Mouse (Mus musculus) gastrocnemius, postnatal 14 days (tissue): ENCODE data around the gene Aox2. TPM values are rescaled to one million over a fixed set of nuclear protein-coding genes. Genes with fewer than 3 reads are reported as not detected.
A peak's percentile ranks its signal among the peaks of the same experiment; 100 is the strongest.

Source experiments
- DNase-seq: peaks from one replicate; pipeline ENCODE4 v3.0.0; 2021; ENCODE audit warnings: mixed read lengths
- intact Hi-C: fragments of 180-260 bp; cut with DNase I; formaldehyde crosslinking; loops from one replicate; pipeline ENCODE4 v1.15.1; 2025; ENCODE audit warnings: low total_unique reads
- long read RNA-seq, 2 experiments: library from polyadenylated mRNA; stranded (forward); transcript quantifications; one replicate each; pipeline ENCODE4 v2.0.0; 2021
- total RNA-seq, 2 experiments: library from RNA; stranded (reverse); gene quantifications; 2 replicates each; pipeline ENCODE4 v1.2.3; 2021

Gene Aox2
- total RNA-seq = under 1 TPM; 0.08 to 0.13 TPM
- long read RNA-seq, experiment 1 = 0 reads
- long read RNA-seq, experiment 2 = 0 reads

DNA sequence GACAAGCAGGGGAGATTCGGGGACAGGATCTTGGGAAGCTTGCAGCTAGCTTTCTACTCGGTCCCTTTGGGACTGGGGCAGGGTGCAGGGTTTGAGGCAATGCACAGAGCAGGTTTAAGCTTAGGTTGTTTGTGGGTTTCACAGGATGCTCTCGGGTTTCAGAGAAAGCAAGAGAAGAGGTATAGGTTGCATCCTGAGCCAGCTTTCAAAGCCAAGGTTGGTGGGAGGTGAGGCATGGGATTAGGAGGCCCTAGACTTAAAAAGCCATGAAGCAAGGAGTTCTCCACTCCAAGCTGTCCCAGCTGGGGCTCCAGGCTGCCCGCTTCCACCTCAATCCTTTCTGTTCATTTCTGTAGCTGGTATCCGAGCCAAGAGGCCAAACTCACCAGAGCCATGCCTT lies at the start of gene Aox2:
Aox2 (plus strand) TSS at position 301 of the 400 bp plus-strand sequence.
- DNase-seq = no peak
- intact Hi-C loops = no loop called here

DNA sequence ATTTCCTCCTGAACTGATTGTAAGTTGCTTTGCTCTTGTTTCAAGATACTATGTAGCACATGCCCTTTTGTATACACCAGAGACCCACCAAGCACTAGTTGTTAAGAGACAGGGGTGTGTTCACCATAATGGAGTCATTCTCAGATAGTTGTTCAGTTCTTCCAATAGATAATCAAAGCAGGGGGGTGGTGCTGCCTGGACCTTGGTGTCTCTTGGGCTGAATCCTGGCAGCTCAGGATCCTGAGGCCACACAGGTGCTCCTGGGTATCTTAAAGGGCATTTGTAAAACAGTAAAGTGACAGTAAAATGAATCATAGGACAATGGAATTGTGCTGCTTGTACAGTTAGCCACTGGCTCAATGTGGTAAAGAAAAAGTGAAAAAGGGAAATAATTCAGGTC lies 49.2 kb upstream of the Aox2 start:
- no peak for DNase-seq
- intact Hi-C loops = no loop called here

GRCm38 (mm10) chr1:58229774-58230173 lies 48.4 kb upstream of the Aox2 start:
- no peak for DNase-seq
- intact Hi-C loops = no loop called here

- intact Hi-C loops = no loop called here
- no peak for DNase-seq
These were observed 47.6 kb upstream of the Aox2 start for GRCm38 (mm10) chr1:58230542-58230941.

GRCm38 (mm10) chr1:58235405-58235804 lies 42.7 kb upstream of the Aox2 start:
- intact Hi-C loops = no loop called here
- no peak for DNase-seq

DNA sequence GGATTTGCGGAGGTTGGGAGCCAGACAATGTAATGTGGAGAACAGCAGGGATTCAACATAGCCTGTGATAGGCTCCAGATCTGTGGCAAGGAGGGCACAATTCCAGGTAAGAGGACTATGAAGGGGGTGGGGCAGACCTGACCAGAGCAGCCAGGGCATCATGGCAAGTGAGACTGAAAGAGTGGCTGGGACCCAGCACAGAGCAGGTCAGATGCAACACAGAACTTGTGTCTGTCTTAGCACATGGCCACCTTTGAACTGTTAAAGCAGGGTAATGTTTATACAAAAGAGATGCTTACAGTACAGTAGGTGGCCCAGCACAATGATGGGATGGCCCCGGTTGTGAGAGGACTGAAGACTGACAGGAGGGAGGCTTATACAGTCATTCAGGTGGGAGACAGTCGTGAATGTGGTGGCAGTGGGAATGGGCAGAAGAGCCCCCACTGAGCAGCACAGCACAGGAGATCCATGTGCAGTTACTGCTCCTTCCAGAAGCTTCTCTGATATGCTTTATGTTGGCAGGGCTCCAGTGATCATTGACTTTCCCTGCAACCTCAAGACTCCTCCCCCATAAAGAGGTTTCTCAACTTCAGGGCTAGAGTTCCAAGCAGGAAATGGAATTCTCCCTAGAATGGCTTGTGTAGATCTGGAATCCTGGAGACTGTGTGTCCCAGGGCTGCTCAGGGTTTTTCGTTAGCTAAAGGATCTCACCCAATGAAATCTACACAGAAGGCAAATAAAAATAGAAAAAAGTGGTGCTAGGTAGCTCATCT lies 40.4 kb upstream of the Aox2 start:
- intact Hi-C loops = no loop called here
- DNase-seq = no peak

DNA sequence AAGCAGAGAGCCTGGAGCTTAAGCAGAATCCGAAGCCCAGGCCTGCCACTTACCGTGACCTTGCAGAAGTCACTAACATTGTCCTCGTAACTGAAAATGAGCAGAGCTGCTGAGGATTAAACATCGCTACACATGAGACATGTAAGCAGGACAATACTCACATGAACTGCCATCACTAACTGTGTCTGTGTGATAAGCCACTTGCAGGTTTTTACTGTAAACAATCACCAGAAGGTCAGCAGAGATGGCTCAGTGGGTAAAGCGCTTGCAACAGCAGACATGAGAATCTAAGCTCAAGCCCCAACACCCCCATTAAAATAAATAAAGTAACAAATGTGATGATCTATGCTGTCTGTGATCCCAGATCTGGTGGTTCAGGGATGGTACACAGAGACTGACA lies 39.7 kb upstream of the Aox2 start:
- intact Hi-C loops = no loop called here
- DNase-seq = no peak

DNA sequence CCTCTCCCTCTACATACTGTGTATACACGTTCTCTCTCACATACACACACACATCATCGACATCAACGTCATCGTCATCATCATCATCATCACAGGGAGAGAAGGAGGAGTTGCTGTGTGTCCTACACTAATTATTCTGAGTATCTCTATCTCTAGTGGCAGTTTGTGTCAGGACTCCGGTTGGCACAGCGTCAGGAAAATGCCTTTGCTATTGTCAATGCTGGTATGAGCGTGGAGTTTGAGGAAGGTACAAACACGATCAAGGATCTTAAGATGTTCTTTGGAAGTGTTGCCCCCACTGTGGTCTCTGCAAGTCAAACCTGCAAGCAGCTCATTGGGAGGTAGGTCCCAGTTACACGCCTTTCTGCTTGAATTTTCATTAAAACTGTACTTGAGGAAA lies 39.2 kb upstream of the Aox2 start:
- no peak for DNase-seq
- intact Hi-C loops = no loop called here

DNA sequence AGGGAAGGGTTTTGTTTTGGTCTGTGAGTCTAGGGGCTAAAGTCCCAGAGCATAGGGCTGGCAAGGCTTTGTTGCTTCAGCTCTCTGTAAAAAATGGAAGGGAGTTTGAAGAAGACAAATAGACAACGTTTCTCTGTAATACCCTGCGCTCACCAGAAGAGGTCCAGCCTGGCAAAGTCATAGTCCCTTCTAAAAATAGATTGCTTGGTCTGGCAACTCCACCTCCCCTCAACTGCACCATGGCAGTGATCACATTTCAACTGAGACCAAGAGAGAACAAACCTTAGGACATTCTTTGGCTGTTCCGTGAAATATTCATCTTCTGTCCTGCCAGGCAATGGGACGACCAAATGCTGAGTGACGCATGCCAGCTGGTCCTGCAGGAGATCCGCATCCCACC lies 37.8 kb upstream of the Aox2 start:
- intact Hi-C loops = no loop called here
- peak; percentile 12 for DNase-seq

DNA sequence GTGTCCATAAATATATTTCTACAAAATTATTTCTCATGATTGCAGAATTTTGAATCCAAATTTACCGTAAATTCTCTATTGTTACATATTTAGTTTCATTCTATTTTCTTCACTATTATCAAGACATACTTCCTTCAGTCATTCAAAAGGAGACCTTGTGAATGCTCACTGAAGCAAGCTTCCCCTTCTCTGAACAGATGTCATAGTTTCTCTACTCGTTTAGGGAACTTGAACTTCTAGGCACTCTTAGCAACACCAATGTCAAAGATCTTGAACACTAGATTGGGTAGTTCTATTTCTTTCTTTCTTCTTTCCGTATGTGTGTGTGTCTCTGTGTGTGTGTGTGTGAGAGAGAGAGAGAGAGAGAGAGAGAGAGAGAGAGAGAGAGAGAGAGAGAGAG lies 33.6 kb upstream of the Aox2 start:
- DNase-seq = no peak
- intact Hi-C loops = no loop called here

DNA sequence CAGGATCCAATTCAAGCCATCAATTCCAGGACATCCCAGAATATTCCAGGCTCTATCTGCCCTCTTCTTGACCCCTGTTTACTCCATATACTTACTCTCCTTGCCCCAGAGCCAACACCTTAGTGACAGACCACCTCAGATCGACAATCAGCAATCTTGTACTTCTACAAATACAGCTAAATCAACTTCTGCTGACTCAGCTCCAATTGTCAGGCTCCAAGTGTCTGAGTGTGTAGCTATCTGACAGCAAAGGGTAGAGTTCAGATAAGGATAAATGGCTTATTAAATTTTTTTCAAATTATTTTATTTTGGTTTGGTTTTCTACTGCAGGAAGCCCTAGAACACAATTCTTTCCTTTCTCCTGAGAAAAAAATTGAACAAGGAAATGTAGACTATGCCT lies 29.6 kb upstream of the Aox2 start:
- no peak for DNase-seq
- intact Hi-C loops = no loop called here

GRCm38 (mm10) chr1:58253466-58253865 lies 24.7 kb upstream of the Aox2 start:
- intact Hi-C loops = no loop called here
- no peak for DNase-seq

DNA sequence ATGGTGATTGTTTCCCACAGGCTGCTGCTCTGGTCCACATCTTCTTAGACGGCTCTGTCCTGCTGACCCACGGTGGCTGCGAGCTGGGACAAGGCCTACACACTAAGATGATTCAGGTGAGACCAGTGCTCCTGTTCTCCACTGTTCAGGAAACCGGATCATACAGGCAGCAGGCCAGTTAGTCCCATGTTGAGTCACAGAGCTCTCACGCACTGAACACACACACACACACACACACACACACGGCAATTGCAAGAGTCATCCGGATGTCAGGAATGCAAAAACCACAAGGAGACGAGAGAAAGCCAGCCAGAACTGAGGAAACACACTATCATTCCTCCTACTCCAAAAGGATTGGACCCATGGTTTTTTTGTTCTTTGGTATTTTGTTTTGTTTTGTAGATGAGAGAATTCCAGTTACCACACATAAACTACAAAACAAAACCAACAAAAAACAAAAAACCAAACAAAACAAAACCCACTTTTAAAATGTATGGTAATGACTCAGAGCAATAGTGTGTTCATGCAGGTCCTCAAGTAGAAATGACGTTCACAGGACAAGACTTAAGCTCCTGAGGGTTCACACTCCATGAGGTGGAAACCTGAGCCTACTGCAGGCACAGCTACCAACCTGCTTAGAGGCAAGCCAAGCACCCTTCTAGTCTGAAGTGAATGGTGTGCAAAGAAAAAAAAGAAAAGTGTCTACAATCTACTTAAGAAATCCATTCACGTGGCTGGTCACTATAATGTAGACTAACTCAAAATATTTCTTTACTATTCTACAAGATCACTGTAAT lies 20.7 kb upstream of the Aox2 start:
- DNase-seq = no peak
- intact Hi-C loops = no loop called here

DNA sequence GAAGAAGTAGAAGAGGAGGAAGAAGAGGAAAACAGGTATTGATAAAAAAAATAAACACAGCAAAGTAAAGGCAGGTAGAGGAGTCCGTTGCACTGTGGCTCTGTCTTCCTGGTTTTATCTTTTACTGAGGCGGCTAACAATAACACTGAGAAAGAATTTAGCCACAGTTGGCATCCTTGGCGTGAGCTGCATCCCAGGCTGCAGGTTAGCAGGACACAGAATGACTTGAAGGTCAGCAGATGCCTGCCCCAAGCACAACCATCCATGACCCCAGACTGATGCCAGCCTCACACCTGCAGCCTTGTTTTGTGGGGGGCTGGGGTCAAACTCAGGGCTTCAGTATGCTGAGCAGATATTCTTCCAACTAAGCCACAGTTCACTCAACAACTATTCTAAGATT lies 17.8 kb upstream of the Aox2 start:
- DNase-seq = no peak
- intact Hi-C loops = loop anchor here (10.0 kb wide), 1 partner anchor 106 kb away; no protein-coding TSS in a partner anchor

- intact Hi-C loops = loop anchor here (10.0 kb wide), 1 partner anchor 113 kb away; no protein-coding TSS in a partner anchor
These were observed 9.9 kb upstream of the Aox2 start for GRCm38 (mm10) chr1:58268231-58268630.

GRCm38 (mm10) chr1:58270807-58271569 lies 7.1 kb upstream of the Aox2 start:
- DNase-seq = peak; percentile 33
- intact Hi-C loops = no loop called here

More at GRCm38 (mm10) chr1:58268231-58268630, 9.9 kb upstream of the Aox2 start:
- DNase-seq = no peak

DNA sequence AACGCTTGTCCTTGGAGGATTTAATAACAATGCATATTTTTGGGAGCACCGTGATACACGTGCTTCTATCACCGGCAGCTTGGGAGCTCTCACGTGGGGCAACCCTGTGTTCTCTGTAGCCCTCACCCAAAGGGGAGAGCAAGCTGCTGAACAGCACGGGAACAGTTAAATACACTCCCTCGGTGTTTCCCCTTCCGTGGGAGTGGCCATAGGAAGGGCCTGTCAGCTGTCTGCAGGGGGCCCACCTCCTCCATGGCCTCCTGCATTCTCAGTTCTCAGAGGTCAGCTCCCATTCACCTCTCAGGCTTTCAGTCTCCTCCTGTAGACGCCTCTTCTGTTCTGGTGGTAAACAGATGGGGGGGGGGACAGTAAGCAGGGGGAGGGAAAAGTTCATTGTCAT lies 2.2 kb upstream of the Aox2 start:
- intact Hi-C loops = no loop called here
- DNase-seq = no peak

DNA sequence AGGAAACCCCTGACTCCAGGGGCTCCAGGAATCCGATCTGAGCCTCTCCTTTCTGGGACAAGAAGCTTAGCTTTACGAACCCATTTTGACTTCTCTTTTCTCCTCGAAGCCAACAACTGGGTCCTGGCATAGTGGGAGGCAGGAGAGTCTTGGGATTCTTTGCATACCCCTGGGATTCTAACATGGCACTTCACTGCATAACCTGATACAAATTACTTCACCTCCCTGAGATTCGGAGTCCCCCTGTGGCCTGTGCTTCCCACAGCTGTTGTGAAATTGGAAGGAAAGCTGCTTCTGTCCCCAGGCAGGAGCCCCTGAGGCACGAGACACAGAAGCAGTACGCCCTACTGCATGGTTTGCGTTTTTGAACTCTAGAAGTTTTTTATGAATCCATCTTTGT lies 387 bp downstream of the Aox2 start:
- intact Hi-C loops = no loop called here

GRCm38 (mm10) chr1:58280381-58280780 lies 2.3 kb downstream of the Aox2 start:
- DNase-seq = peak; percentile 62
- intact Hi-C loops = no loop called here

More for the DNA sequence above, 387 bp downstream of the Aox2 start:
- DNase-seq = no peak
